Mouse (Mus musculus) liver, adult 2 months (tissue): Measurements from ENCODE around the gene Dnah2. TPM values are rescaled to one million over a fixed set of nuclear protein-coding genes. Genes with fewer than 3 reads are reported as not detected.

Experiments
- DNase-seq: peaks from one replicate; pipeline ENCODE4 v3.0.0-alpha.2; 2011; ENCODE audit warnings: low read depth, low spot score; ENCODE audit errors: extremely low read depth
- H3K27ac ChIP-seq: fragments of 200-500 bp; replicated peaks from 2 replicates; pipeline ENCODE4 v1.5.1; 2012; ENCODE audit warnings: low read depth, mild to moderate bottlenecking, control low read depth, inconsistent platforms, low read length; ENCODE audit not compliant: insufficient read depth
- H3K27me3 ChIP-seq: fragments of 200-500 bp; 2 replicates; pipeline ENCODE4 v1.6.1; 2012; ENCODE audit warnings: mild to moderate bottlenecking, moderate library complexity, low read length, inconsistent platforms; ENCODE audit not compliant: control insufficient read depth, insufficient read depth
- H3K36me3 ChIP-seq: fragments of 200-500 bp; 2 replicates; pipeline ENCODE4 v1.6.1; 2012; ENCODE audit warnings: low read length, inconsistent platforms; ENCODE audit not compliant: control insufficient read depth, insufficient read depth
- H3K4me1 ChIP-seq: fragments of 200-500 bp; 2 replicates; pipeline ENCODE4 v1.6.1; 2011; ENCODE audit warnings: low read length; ENCODE audit not compliant: control insufficient read depth, insufficient read depth
- H3K4me3 ChIP-seq: fragments of 200-500 bp; 2 replicates; pipeline ENCODE4 v1.5.1; 2011; ENCODE audit warnings: low read depth, mild to moderate bottlenecking, control low read depth, low read length, moderate library complexity; ENCODE audit not compliant: insufficient read depth
- H3K79me2 ChIP-seq: fragments of 200-500 bp; 2 replicates; pipeline ENCODE4 v1.6.1; 2012; ENCODE audit warnings: inconsistent platforms, mild to moderate bottlenecking, low read length, moderate library complexity; ENCODE audit not compliant: control insufficient read depth, insufficient read depth
- H3K9ac ChIP-seq: fragments of 200-500 bp; 2 replicates; pipeline ENCODE4 v1.6.1; 2012; ENCODE audit warnings: low read depth, mild to moderate bottlenecking, control low read depth, inconsistent platforms, low read length
- CTCF ChIP-seq: fragments of 200-500 bp; IDR thresholded peaks from 2 replicates; pipeline ENCODE4 v1.5.1; 2011; ENCODE audit warnings: low read depth, low read length, control low read depth
- POLR2A ChIP-seq: fragments of 200-500 bp; IDR thresholded peaks from 2 replicates; pipeline ENCODE4 v1.6.1; 2011; ENCODE audit warnings: low read length, control low read depth; ENCODE audit not compliant: insufficient read depth; ENCODE audit errors: extremely low read depth
- WGBS: fragments of 180-500 bp; shearing (Covaris S2); methylation state at CpG from one replicate; pipeline ENCODE4 v1.1.7; 2018; 5-methylcytosine and 5-hydroxymethylcytosine counted together
- polyA plus RNA-seq: library from polyadenylated mRNA; depleted of rRNA; stranded (reverse); fragments of >200 nt; gene quantifications from 2 replicates; pipeline ENCODE4 v1.2.3, GENCODE M21; 2012
- total RNA-seq: library from RNA; depleted of rRNA; stranded (reverse); fragments of >200 nt; gene quantifications from 2 replicates; pipeline ENCODE4 v1.2.3, GENCODE M21; 2014

Gene Dnah2
- total and polyA plus RNA-seq, 2 experiments = 0.02 to 0.09 TPM

DNA sequence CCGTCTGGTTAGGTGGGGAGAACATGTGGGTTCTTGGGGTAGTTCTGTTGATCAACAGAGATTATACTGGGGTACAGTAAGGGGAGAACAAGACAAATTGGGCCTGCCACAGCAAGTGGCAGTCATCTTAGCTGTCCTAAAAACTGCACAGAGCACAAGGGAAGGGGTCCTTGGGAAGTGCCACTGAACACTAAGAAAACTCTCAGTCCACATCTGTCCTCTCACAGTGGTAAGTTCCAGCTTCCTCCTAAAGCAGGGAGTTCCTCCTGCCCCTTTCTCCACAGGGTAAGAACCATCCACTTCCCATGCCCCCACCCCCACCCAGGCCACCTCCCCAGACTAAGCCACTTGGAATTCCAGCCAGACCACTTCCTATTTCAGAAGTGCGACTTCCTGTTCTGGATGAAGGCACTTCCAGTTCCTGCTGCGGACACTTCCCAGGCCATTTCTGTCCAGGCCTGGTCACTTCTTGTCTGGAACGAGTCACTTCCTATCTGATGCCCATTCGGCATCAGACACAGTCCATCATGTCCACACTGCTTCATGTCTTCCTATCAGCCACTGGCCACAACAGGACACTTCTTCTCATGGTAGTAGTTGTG is 5.7 kb upstream of the Dnah2 start:
- Histone ChIP-seq H3K4me3 (no peak overlapping the region), H3K36me3 (no peaks in the 10 kb centered on the region), H3K27ac (no peak overlapping the region), H3K27me3 (no peaks in the 10 kb centered on the region), H3K9ac (no peak overlapping the region), H3K79me2 (no peaks in the 10 kb centered on the region), H3K4me1 (no peaks in the 10 kb centered on the region)
- peak; percentile 27 for DNase-seq
- 80% methylated on average over 5 of the region's 5 CpGs for WGBS
- TF ChIP-seq CTCF = no peak
- TF ChIP-seq POLR2A = no peak

DNA sequence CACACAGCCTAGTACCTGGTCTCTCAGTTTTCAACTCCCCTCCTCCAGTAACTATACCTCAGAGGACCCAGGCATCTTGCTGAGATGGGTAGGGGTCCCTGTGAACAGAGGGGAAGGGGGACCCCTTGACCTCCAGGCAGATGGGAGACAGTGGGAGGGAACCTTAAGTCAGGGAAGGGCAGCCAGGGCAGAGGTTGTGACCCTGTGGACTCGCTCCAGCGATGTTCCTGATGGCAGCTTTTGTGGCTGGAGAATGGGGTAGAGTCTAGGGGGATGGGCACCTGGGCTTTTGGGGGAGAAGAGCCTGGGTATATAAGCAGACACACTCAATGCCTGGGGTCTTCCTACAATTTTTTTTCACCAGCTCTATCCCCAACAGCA is 4.4 kb upstream of the Dnah2 start:
- H3K27me3 ChIP-seq = no peaks in the 10 kb centered on the region
- WGBS = 46% methylated on average over 2 of the region's 2 CpGs
- H3K4me1 ChIP-seq = no peaks in the 10 kb centered on the region
- no peak for DNase-seq
- no peak for TF ChIP-seq CTCF
- TF ChIP-seq POLR2A = no peak
- H3K4me3 ChIP-seq = no peak overlapping the region
- H3K79me2 ChIP-seq = no peaks in the 10 kb centered on the region
- no peak overlapping the region for H3K9ac ChIP-seq
- no peak overlapping the region for H3K27ac ChIP-seq
- no peaks in the 10 kb centered on the region for H3K36me3 ChIP-seq

DNA sequence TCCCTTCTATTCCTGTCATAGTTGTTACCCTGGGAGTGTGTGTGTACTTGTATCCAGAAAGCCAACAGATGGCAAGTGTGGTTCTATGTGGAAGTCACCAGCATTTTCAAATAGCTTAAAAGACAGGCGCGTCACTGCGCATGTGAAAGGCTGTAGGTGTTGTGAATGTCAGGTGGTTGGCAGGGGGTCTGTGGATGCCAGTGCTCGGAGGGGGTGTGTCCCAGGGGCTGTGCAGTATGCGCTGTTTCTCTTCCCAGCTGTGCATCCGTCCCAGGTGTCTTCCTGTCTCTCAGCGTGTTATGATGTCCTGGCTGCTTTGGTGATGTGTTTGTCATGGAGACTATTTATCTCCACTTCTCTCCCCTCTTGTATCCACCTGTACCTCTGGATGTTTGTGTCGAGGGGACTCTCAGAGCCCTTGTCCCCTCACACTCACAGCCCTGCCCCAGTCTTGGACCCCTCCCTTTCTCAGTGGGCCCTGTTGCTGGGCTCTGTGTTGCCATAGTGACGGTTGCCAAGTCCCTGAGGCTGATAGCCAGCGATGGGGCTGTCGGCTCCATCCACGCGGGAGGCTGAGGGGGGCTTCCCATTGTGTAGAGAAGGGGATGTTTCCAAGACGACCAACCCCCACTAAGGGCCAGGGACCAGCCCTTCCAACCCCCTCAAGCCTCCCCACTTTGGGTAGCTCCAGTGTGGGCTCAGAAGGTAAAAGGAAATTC is 3.9 kb upstream of the Dnah2 start:
- no peaks in the 10 kb centered on the region for H3K79me2 ChIP-seq
- no peak overlapping the region for H3K9ac ChIP-seq
- WGBS = 37% methylated on average over 14 of the region's 14 CpGs
- H3K36me3 ChIP-seq = no peaks in the 10 kb centered on the region
- no peak overlapping the region for H3K4me3 ChIP-seq
- no peak overlapping the region for H3K27ac ChIP-seq
- DNase-seq = no peak
- H3K4me1 ChIP-seq = no peaks in the 10 kb centered on the region
- TF ChIP-seq POLR2A (no peak), CTCF (no peak)
- H3K27me3 ChIP-seq = 0 out of 2 replicates have a peak, but pooled peaks cover under 1% of the 10 kb centered on the region

DNA sequence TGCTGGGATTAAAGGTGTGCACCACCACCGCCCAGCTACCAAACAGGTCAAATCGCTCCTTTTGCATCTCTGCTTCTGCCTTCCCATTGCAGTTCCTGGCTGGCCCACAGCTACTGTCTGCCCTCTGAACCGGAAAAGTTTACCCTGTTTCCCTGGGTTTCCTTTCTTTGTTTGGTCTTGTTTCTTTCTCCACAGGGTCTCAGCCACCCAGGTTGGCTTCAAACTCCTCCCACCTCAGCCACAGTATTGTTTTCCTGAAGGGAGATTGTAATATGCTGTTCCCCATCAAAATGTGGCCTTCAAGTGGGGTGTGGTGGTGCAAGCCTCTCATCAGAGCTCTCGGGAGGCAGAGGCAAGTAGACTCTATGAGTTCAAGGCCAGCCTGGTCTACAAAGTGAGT is 2.4 kb upstream of the Dnah2 start:
- Histone ChIP-seq H3K27me3 (0 out of 2 replicates have a peak, but pooled peaks cover 2% of the 10 kb centered on the region), H3K9ac (no peak overlapping the region)
- WGBS = 65% methylated on average over 4 of the region's 4 CpGs

DNA sequence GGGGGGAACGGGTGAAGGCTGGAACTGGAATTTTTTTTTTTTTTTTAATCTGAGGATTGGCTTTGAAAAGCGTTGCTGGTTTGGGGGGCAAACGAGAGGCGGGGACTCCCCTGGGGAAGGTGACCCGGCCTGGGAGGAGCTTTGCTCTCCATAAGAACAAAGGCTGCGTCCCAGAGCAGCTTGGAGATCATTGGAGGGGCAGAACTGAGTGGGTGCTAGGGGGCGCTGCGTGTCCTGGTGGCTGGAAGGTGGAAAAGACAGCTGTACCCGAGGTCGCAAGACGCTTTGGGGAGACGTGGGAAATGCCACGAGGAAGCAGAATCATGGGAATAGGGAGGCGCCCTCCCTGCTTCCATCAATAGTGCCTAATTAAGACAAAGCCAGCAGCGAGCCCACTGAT is 1.8 kb downstream of the Dnah2 start:
- 0 out of 2 replicates have a peak, but pooled peaks cover 2% of the 10 kb centered on the region for H3K27me3 ChIP-seq
- 5% methylated on average over 15 of the region's 15 CpGs for WGBS
- DNase-seq = peak; percentile 25

More for the DNA sequence above, 2.4 kb upstream of the Dnah2 start:
- DNase-seq = no peak
- no peak overlapping the region for H3K27ac ChIP-seq
- no peak overlapping the region for H3K4me3 ChIP-seq
- no peaks in the 10 kb centered on the region for H3K36me3 ChIP-seq
- peaks cover 5% of the 10 kb centered on the region for H3K4me1 ChIP-seq
- H3K79me2 ChIP-seq = no peaks in the 10 kb centered on the region
- TF ChIP-seq CTCF = no peak
- no peak for TF ChIP-seq POLR2A

More for the DNA sequence above, 1.8 kb downstream of the Dnah2 start:
- Histone ChIP-seq H3K27ac (no peak overlapping the region), H3K79me2 (no peaks in the 10 kb centered on the region), H3K9ac (peak overlapping the region; percentile 20; the same call in 1 of the 2 replicates), H3K4me3 (peak overlapping the region; percentile 50; the same call in 1 of the 2 replicates), H3K4me1 (peaks cover 8% of the 10 kb centered on the region), H3K36me3 (no peaks in the 10 kb centered on the region)
- TF ChIP-seq CTCF = peak; percentile 73
- no peak for TF ChIP-seq POLR2A
